Mouse (Mus musculus) c-Kit-positive CD71-positive TER-119-negative erythroid progenitor cells, embryonic 14.5 days (primary cell): Measurements from ENCODE around the gene Clrn1.
"Not testable (repeated sequence)": the region's sequence is repeated elsewhere in the genome, so short reads cannot be mapped to it uniquely, and the experiment has no call there.

Experiments
- DNase-seq: peaks from one replicate; pipeline ENCODE4 v3.0.0-alpha.2; 2013; ENCODE audit warnings: low read depth

Gene Clrn1

DNA sequence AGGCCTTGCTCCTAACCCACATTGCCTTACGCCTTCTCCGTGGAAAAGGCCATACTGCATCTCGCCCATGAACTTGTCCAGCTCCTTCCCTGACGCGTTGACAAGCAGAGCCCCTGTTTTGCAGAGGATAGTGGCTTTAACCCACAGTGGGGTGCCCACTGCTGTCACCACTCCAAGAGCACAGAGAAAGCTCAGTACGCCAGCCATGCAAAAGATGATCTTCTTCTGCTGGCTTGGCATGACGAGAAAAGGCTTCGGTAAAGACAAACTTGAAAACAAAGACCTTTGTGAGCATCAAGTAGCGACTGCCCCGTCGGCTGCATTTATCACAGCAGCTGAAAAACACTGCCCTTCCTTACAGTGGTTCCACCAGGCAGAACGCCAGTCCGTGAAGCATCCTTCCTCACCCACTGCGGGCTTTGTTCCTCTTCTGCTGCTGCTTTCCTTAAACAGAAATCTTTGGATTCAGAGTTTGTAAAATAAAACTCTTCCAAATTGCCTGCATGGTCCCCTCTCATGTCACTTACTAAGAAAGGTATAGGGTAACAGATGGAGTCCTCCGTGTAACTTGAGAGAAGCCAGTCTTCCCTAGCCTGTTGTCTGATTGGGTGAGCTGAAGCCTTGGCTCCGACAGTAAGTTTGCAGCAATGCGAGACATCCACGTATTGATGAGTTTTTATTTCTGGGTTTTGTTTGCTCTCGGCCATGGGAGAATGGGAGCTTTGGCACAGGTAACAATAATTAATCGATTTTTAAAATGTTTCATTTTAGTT lies at the start of gene Clrn1:
Gene Clrn1 (minus strand): TSS at position 540 of the 773 bp plus-strand sequence.
- no peak for DNase-seq

DNA sequence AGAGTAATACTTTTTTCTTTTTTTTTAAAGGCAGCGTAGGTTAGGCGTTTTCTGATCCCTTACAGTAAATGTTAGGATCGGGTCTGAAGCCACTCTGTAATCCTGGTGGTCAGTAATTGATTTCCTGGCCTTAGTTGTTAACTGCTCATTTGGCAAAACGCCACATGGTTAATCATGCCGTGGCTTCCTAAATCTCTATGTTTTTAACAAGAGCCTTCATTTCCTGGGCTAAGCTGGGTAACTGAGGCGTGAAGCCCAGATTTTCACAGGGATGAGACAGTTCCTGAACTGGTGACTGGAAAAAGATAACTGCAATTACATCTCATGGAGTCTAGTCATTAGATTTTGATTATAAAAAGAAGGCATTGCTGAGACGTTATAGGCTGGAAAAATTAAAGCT lies 38.9 kb upstream of the Clrn1 start:
- no peak for DNase-seq

DNA sequence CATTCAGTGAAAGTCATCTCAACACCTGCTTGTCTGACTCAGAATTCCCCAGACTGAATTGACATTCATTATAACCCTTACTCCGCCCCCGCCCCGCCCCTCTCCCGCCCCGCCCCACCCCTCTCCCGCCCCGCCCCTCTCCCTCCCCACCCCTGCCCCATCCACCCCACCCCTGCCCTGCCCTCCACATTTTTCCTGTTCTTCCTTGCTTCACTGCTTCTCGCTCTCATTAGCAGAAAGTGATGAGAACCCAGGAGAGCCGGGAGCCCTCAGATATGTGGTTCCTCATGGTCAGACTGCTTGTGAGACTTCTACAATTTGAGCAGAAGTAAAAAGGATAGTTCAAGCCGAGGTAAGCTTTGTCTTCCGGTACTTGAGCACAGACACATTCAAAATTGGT lies 38.0 kb upstream of the Clrn1 start:
- no peak for DNase-seq

DNA sequence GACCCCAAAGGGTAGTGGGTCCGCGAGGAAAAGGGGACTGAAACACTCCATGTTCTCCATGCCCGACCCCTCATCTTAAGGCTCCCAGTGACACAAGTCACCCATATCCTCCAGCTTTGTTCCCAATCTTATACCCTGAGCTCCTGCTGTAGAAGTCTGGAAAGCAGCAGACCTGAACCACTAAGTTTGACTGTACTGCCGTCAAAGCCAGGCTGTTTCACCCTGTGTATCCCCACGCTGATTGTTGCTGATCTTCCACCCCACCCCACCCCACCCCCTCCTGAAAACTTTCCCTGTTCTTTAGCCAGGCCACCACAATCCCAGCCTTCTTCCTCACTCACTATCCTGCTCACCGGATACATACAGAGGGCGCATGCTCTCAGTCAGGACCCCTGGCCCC lies 37.5 kb upstream of the Clrn1 start:
- DNase-seq: no peak

DNA sequence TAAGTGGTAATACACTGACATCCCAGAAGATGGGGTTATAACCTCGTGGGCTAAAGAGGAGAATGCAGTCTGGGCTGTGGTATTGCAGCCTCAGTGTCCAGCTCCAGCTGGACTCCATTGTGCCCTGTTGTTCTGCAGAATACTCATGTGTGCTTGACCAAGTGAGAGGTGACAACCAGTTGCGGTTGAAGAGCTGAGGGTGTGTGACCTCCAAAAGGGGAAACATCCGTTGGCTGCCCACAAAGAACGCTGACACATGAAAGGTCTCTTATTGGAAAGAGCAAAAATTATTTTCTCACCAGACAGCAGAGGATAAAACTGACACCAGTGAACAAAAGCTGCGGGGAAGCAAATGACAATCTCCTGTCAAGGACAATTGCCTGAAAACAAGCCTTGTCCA lies 36.2 kb upstream of the Clrn1 start:
- DNase-seq: no peak

DNA sequence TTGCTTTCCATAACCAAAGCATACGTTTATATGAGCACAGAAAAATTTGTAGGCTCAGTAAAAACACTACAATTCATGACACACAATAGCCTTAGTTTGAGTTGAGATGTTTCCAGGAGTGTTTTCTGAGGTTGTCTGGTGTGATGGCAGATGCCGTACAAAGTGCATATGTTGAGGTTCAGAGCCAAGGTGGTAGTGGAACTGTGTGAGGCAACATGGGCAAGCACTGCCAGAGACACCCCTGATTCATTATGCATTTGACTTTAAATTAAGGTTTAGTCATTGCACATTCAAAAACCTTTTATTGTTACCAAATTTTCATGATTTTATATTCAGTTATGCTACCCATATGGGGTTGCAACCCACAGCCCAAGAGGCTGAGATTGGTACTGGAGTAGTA lies 19.5 kb upstream of the Clrn1 start:
- DNase-seq: no peak

DNA sequence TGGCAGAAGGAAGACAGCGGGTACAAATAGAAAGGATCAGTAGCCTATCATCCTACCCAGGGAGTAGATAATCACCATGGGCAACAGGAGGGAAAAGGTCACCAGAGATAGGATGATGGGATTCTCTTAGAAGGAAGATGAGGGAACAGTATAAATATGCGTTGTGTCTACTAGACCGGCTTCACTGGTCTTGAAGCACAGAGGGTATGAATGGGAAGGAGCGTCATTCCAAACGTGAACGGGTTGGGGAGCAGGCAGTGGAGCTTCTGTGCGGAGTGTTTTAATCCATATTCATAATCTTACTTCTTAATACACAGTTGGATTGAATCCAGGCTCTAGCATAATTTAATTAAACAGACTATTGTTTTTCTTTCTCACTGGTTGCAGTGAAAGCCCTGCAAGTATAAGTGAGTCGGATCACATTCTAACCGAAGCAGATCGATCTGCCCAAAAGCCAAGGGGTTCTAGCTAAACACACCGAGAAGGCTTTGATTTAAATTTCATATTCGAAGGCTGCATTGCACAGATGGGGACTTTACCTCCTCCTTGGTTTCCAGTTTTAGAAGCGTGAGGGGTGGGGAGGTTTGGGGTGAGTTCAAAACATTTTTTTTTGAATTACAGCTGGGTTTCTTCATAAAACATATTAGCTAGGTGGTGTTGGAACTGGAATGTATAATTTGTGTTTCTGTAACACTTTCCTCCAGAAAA lies 17.1 kb upstream of the Clrn1 start:
- no peak for DNase-seq

DNA sequence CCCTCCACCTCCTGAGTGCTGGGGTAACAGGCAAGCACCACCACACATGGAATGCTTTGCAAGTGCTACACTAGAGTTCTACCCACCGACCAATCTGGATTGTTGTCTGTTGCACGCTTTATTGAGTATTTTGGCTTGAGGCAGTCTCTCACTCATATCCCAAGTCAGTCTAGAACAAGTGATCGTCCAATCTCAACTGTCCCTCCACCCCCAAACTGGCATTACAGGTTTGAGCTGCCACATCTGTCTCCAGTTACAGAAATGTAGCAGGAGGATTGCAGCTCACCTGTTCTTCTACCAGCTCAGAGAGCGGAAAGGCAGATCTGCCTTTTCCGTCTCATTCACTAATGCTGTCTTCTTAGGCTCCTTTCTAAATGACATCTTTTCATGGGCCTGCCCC lies 10.0 kb upstream of the Clrn1 start:
- DNase-seq: no peak

DNA sequence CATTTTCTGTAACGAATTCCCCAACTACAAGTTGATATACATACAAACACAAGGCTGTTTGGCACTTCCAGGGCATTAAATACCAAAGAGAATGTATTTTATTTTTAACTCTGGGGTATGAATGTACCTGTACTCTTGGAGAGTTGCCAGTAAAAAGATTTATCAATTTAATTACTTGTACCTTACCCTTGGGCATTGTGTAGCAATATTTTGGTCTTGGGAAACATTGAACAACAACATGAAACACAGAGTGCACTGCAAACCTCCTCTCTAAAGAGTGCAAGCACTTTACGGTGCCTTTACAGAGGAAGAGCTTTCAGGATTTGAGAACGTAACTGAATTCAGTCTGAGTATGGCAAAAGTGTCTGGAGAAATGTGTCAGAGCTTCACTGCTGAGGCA lies 9.4 kb upstream of the Clrn1 start:
- DNase-seq: no peak

DNA sequence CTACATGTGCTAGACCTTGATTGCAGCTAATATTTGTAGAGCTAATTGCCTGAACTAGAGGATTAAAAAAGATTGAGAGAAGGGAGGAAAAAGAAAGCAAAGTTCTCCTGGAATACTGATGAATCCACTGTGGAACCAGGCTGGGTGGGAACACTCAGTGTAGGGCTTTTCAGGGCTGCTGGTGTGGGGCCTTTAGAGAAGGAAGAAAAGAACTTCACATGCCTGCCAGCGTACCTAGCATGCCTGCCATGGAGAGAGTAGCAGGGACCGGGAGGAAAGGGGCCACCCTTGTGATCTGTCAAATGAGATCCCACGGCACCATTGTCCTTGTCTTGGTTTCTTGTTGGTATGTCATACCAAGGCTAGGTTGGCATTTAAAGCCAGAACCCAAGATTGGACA lies 4.5 kb upstream of the Clrn1 start:
- DNase-seq: no peak

DNA sequence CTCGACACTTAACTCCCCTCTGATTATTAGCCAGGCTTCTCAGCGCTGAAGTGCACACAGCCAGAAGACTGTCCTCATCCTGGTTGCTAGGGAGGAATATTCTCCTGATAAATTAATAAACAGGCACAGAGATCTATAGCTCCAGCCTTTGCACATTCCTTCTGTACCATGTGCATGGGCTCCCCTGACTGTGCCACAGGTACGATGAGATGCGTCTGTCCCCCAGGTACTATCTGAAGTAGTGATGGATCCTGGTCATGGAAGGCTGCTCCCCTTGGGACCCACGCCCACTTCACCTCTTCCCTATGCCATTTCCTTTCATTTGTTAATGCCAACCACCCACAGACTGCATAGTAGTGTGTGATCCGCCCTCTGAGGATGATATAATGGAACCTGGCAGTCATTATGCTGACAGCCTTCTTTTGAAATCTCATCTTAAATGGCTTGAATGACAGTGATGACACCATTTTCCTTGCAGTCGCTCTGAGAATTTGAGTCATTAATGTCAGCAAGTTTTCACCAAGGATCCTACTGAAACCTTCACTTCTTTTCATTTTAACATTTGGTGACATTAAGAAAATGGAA lies 3.1 kb upstream of the Clrn1 start:
- DNase-seq: no peak

DNA sequence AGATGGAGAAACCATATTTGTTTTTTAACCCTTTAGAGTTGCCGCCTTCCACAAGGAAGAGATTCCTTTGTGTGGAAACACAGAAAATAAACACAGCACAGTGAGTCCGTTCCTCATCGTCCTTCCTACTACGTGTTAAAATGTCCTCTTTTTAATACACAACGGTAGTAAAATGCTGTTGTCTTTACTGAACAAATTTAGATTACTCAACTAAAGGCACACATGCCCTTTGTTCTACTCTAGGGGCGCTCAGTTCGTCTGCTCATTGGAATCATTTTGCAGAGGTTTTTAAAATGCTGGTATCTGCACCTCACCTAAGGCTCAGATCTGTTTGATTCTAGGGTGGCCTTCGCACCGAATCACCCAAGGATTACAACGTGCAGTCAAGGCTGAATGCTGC lies 2.6 kb upstream of the Clrn1 start:
- no peak for DNase-seq

DNA sequence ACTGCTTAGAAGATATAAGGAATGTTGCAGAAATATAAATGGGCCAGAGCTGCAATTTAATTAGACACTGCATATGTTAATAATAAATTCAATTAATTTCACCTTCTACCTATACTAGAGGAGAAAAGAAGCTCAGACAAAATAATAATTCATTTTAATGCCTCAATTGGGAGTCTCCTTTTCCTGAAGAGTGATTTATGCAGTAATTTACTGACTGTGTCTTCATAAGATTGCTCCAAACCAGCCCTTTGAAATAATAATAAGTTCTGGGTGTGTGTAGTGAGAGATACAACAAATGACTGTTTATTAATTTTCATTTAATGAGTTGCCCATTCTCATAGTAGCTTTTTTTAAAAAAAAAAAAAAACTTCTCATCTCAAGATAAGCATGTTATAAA lies 1.6 kb downstream of the Clrn1 start:
- DNase-seq: no peak

DNA sequence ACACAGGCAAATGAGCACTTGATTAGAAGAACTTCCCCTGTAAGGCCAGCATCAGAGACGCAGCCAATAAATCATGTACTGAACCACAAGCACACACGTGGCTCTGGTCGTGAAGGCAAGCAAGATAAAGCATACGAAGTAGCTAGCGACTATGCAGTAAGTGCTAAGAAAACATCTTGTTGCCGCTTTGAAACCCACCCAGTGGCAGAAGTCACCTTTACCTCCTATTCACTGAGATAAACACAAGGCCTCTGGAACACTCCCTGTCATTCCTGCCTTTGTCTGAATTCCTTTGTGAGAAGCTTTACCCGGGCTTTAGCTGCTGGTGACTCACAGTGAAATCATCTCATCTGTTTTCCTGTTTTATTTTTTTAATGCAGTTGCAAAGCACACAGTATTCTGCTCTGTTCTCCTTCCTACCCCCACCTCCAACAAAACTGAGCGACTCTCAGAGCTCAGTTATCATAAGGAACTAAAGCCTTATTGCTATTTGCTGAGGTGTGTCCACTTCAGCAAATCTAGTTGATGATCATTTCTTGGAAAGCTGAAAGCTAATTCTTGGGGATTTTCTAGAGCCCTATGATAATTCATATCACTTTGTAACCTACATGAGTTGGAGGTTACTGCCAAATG lies 2.1 kb downstream of the Clrn1 start:
- no peak for DNase-seq

DNA sequence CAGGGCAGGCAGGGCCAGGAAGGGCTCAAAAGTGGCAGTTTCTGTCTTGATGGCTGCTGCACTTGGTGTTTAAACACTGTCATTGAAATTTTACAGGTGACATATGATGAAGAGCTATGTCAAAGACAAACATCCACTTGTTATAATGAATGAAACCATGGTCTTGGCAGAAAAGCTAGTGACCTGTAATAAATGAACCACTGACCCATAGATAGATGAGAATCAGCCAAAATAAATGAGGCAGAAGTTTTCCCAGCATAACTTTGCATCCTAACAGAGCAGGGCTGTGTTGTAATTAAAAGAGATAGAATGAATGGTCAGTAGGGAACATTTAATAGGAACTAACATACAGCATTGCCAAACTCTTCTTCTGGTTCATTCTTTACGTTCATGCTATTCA lies 4.1 kb downstream of the Clrn1 start:
- no peak for DNase-seq

DNA sequence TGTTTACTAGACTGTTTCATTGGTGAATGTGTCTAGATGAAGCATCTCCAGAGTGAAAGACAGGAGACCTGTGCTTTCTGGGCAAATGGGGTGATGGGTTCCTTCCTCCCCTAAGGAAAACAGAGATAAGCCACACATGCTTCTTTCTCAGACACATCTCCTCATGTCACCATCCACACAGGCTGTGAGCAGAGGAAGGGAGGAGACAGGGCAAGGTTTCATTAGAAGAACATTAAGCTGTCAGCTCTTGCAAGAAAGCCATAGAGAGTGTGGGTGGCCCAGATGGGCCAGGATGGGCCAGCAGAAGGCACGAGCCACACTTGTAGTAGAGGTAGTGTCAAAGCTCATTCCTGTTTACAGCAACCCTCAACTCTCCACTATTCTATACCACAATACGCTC lies 5.0 kb downstream of the Clrn1 start:
- DNase-seq: no peak

DNA sequence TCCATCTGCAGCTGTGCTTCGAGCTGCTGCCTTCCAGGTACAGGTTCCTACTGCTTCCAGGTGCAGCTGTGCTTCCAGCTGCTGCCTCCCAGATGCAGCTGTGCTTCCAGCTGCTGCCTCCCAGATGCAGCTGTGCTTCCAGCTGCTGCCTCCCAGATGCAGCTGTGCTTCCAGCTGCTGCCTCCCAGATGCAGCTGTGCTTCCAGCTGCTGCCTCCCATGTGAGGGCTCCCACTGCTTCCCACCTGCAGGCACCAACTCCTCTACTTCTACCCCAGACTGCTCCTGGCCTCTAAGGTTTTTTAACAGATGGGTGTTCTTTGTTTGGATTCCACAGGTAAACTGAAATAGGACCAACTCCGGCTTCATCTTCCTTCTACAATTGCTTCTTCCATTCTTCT lies 13.3 kb downstream of the Clrn1 start:
- not testable (repeated sequence) for DNase-seq

DNA sequence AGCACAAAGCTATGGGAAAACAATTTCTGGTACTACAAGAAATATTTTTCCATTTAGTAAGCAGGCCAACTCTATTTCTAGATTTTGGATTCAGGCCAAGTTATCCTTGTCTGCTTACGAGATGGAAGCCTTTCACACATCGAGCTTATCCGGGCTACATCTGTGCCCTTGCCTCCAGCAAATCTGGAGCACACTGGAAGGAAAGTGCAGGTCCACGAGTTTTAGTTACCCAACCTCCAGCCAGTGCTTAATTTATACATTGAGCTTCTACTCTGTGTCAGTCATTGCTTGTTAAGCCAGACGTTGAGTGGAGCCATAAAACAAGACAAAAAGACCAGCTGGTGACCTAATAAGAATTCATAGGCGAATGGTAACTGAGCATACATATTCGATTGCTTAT lies 19.4 kb downstream of the Clrn1 start:
- no peak for DNase-seq

DNA sequence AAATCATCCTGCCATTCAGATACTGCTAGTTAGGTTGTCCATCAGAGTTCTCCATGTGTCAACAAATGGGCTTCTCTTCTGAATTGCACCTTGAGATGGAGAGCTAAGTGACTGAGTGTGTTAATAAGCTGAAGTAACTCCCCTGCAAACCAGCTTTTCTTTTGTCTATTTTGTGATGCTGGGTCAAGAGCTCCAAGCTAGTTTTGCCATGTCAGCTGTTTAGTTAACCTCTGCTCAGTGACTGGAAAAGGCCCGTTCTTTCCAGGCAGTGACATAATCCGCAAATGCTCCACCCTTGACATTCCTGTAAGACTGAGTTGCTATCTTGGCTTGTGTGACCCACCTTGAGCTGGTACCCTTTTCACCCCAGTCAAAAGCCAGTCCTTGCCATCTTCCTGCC lies 22.2 kb downstream of the Clrn1 start:
- DNase-seq: no peak

DNA sequence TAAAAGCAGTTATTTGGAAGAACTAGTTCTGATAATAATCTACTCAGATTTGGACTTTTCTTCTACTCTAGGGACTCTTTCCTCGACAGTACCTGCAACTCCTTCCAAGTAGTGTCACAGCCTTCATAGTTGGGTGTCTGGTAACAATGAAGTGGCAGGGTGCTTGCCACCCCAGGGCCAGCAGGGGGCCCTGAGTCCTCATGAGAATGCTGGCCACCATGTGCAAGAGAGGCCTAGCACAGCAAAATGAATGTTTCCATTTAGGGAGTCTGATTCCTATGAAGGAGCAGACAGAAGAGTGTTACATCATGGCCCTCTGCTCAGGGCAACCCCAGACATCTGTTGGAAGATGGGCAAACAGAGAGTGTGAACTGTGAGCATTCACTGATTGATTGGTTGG lies 41.7 kb downstream of the Clrn1 start:
- DNase-seq: no peak

DNA sequence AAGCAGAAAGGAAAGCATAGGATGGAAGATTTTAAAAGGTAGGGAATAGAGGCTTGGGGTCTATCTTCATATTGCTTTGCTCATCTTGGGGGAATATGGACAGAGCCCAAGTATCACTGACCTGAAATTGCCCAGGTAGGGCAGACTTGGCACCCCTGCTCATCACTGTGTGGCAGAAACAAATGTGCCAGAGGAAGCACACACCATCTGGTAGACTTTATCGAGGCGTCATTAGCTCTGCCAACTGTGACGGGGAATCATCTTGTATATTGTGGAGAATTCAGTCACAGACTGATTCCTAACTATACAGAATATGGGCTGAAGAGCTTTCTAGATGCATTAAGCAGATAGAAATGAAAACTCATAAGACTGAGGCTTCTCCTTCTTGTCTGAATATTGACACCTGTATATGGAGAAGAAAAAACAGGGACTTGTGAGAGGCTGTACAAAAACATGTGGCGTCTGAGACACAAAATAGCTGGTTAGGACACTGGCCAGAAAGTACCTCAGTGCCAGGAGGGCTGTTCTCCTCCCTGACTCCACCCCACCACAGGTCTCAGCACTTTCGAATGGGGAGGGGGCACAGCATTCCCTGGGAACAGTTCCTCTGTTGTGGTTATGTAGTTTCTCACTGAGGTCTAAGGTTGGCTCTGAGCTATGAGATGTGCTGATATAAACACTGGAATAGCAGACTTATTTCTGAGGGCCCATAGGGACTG lies 51.5 kb downstream of the Clrn1 start:
- no peak for DNase-seq

DNA sequence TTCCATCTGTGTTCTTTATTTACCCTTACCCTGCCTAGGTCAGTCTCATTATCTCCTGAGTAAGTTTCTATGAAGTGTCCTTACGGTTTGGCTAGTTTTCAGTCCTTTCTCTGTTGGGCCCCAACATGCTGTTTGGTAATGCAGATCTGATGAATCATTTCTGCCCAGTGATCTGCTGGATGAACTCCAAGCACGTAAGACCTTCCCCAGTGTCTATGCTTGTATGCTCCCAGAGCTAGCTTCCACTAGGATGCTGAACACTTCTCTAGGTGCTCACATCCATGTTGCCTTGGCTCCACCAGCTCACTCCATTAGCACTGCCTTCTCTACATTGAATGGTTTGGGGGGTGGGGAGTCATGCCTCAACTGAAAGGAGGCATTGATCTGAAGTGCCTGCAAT lies 52.3 kb downstream of the Clrn1 start:
- DNase-seq: no peak
